In genomic region chr17:46483561-46484001, GRCm38 (mm10) we compare ENCODE assay signal across 9 mouse cellular contexts. TPM values are rescaled to one million over a fixed set of nuclear protein-coding genes. Genes with fewer than 3 reads are reported as not detected.
DNase-seq lines count a peak whose midpoint lies in the region; ATAC-seq and TF ChIP-seq lines count a peak whose summit lies in the region.
"Had no signal": no experiment of that assay in that cellular context is flagged by ENCODE, and none has a peak within 500 bp of the region (broad histone marks: within the 10 kb centered on the region; RNA-seq: fewer than 3 reads in every experiment).

No protein-coding gene starts in this region.

- WGBS in lung, embryonic 16.5 days: under 1% methylated on average over 16 of the region's 16 CpGs

- peaks cover 12% of the 10 kb centered on the region for H3K4me1 ChIP-seq in lung, embryonic 16.5 days (replicated peaks; ENCODE audit: control insufficient read depth, insufficient read depth, low read length)

- peak overlapping the region; percentile 31; the same call in 1 of the 2 replicates for H3K9ac ChIP-seq in lung, embryonic 16.5 days (ENCODE audit: low read length)

- DNase-seq in thymus, postnatal 4 days: peak; percentile 36
- DNase-seq in thymus, adult 18-20 months: no peak
- DNase-seq in heart, postnatal 10 days: peak; percentile 36 to 44
- DNase-seq in layer of hippocampus, adult 2 months (ENCODE audit: low spot score in 2 of 2): peak; percentile 49 to 54
- peak; percentile 53 to 67 for DNase-seq in right cerebral cortex, postnatal 36 days (ENCODE audit: low spot score in 2 of 2)
- no peak for DNase-seq in urinary bladder, postnatal 4 days (ENCODE audit: low spot score in 2 of 2)

- H3K36me3 ChIP-seq in lung, embryonic 16.5 days (ENCODE audit: control insufficient read depth, insufficient read depth, low read length): no peaks in the 10 kb centered on the region

- H3K4me3 ChIP-seq in layer of hippocampus, adult 2 months: peak overlapping the region; percentile 66
- peak overlapping the region; percentile 39 for H3K4me3 ChIP-seq in lung, embryonic 16.5 days (ENCODE audit: low read length)
- H3K4me3 ChIP-seq: erythroblast, embryonic 14.5 days had no signal

- H3K27ac ChIP-seq in layer of hippocampus, adult 2 months: peak overlapping the region; percentile 47
- no peak overlapping the region for H3K27ac ChIP-seq in lung, embryonic 16.5 days (ENCODE audit: low read length)

- H3K27me3 ChIP-seq in lung, embryonic 16.5 days (ENCODE audit: control insufficient read depth, insufficient read depth, low read depth, low read length): peaks cover 64% of the 10 kb centered on the region

- no peaks in the 10 kb centered on the region for H3K9me3 ChIP-seq in lung, embryonic 16.5 days (ENCODE audit: control insufficient read depth, low read length)

- peak overlapping the region; percentile 56 for H3K4me2 ChIP-seq in lung, embryonic 16.5 days (ENCODE audit: low read depth, low read length)

- no peak for TF ChIP-seq CTCF in layer of hippocampus, adult 2 months (conservative IDR thresholded peaks at IDR 0.05)

- ATAC-seq in common myeloid progenitor, adult 5-6 weeks (replicated peaks; ENCODE audit: low read depth, poor library complexity, severe bottlenecking): peak; percentile 17
- ATAC-seq in lung, embryonic 16.5 days (ENCODE audit: low read depth): peak; percentile 49

- intact Hi-C loops in heart, postnatal 10 days (cut with DNase I): no loop called here

RNA-seq across cellular contexts. Expression of gene Ttbk1, which starts 3.9 kb away (rescaled TPM):
- not detected in 2 replicates for total RNA-seq in common myeloid progenitor, adult 5-6 weeks (2017)
- under 1 TPM; 0.40 to 0.48 TPM for total RNA-seq in heart, postnatal 10 days (2021)
- 100 to 1,000 TPM; 119 to 122 TPM for total RNA-seq in layer of hippocampus, adult 2 months (2021)
- polyA plus RNA-seq in lung, embryonic 16.5 days (2015; fragmentation: Nextera tagmentation; extraction: Ambion mirVana): 0.03 and 0.05 TPM in 2 replicates

RNA-seq across cellular contexts. Expression of gene Dnph1, which starts 12.9 kb away (rescaled TPM):
- 13.3 and 14.5 TPM in 2 replicates for total RNA-seq in common myeloid progenitor, adult 5-6 weeks (2017)
- total RNA-seq in heart, postnatal 10 days (2021): 1 to 10 TPM; 3.7 to 4.0 TPM
- total RNA-seq in layer of hippocampus, adult 2 months (2021): 1 to 10 TPM; 4.8 to 6.2 TPM
- polyA plus RNA-seq in lung, embryonic 16.5 days (2015; fragmentation: Nextera tagmentation; extraction: Ambion mirVana): 33.4 and 37.2 TPM in 2 replicates

RNA-seq across cellular contexts. Expression of gene Slc22a7, which starts 45.3 kb away (rescaled TPM):
- total RNA-seq in common myeloid progenitor, adult 5-6 weeks (2017): not detected in 2 replicates
- total RNA-seq in heart, postnatal 10 days (2021): not detected
- under 1 TPM in 1 of 2 experiments, not detected in 1; 0.28 TPM for total RNA-seq in layer of hippocampus, adult 2 months (2021)
- polyA plus RNA-seq in lung, embryonic 16.5 days (2015; fragmentation: Nextera tagmentation; extraction: Ambion mirVana): 0.28 TPM in 1 of 2 replicates, not detected in the other
- polyA plus RNA-seq: erythroblast, embryonic 14.5 days had no signal

RNA-seq across cellular contexts. Expression of gene Crip3, which starts 54.9 kb away (rescaled TPM):
- total RNA-seq in common myeloid progenitor, adult 5-6 weeks (2017): not detected in 2 replicates
- under 1 TPM in 1 of 2 experiments, not detected in 1; 0.26 TPM for total RNA-seq in heart, postnatal 10 days (2021)
- total RNA-seq in layer of hippocampus, adult 2 months (2021): 1 to 10 TPM; 2.4 to 6.3 TPM
- polyA plus RNA-seq in lung, embryonic 16.5 days (2015; fragmentation: Nextera tagmentation; extraction: Ambion mirVana): 3.3 and 8.2 TPM in 2 replicates
- polyA plus RNA-seq: erythroblast, embryonic 14.5 days had no signal

Comparison
In these comparisons a context has a peak if more than half of its experiments do, and no peak if none do; other contexts are left out.
1. DNase-seq: peak in thymus, postnatal 4 days (single experiment), heart, postnatal 10 days (2 of 2), layer of hippocampus, adult 2 months (2 of 2) and right cerebral cortex, postnatal 36 days (2 of 2); none in thymus, adult 18-20 months (0 of 2) and urinary bladder, postnatal 4 days (0 of 2).
2. RNA of gene Ttbk1, which starts 3.9 kb away (total RNA-seq): 119 to 122 TPM in layer of hippocampus, adult 2 months; 0.40 to 0.48 TPM in heart, postnatal 10 days and not detected in common myeloid progenitor, adult 5-6 weeks; every median in the first group is over 10 times any median in the second.